Mouse (Mus musculus) skeletal muscle tissue, postnatal 0 days (tissue): Measurements from ENCODE around the gene Dpp3. TPM values are rescaled to one million over a fixed set of nuclear protein-coding genes. Genes with fewer than 3 reads are reported as not detected.

ENCODE experiments used
- polyA plus RNA-seq: library from polyadenylated mRNA; unstranded; fragments of >200 nt; fragmentation: Nextera tagmentation; extraction: Ambion mirVana; gene quantifications from 2 replicates; pipeline ENCODE4 v1.2.1, GENCODE M21; 2015

Dpp3 gene
- polyA plus RNA-seq: 46.4 and 52.9 TPM in 2 replicates

DNA sequence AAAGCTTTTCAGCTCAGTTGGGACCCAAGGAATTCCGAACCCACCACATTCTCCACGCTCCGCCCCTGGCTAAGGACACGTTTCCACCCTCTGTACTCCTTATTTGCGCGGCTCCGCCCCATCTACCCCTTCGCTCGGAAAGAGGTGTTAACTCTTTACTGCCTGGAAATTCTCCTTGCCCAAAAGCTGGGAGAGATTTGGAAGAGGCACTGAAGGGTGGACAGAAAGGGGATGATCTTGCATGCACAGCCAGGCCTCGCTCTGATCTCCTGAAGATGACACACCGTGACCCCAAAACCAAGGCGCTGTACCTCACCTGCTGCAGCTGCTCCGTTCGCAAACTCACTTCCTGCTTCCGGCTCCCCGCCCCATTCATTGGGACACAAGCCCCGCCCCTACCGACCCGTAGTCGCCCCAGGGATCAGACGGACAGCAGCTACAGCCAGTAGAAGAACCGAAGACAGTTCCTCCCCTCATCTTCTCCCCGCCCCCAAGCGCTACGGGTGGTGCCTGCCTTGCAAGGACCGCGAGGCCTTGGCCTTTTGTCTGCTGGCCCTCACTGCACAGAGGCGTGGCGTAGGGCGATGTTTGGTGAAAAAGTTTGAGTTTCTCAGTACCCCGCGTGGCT is at the start of gene Dpp3:
Dpp3 (minus strand) TSS at position 384 of the 628 bp plus-strand sequence.

DNA sequence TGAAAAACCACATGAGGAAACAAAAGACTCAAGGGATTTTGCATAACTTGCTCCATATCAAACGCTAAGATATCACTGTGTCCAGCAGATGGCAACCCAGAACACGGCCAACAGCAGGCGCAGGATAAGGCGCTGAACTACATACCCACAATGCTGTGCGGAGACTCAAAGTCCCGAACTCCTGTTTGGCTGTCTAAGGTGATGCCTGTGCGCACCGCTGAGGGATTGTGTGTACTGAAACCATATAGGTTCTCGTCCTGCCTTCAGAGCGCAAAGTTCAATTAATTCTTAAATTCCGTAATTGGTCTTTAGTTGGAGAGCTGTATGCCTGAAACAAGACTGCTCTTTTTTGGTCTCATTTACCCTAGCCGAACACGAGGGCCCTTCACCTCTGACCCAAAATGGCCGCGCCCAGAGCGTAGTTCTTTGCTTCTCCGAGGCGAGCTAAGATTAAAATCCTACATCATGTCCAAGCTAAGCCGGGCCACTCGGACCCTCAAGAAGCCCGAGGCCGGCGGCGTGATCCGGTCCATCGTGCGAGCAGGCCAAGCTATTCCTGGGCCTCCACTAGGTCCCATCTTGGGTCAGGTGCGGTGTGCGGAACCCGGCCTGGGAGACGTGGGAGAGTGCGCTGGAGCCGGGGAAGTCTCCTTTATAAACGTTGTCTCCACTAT is 34.0 kb upstream of the Dpp3 start, which contains the start of gene Mrpl11:
Mrpl11 (plus strand) TSS at position 220 of the 674 bp plus-strand sequence.

DNA sequence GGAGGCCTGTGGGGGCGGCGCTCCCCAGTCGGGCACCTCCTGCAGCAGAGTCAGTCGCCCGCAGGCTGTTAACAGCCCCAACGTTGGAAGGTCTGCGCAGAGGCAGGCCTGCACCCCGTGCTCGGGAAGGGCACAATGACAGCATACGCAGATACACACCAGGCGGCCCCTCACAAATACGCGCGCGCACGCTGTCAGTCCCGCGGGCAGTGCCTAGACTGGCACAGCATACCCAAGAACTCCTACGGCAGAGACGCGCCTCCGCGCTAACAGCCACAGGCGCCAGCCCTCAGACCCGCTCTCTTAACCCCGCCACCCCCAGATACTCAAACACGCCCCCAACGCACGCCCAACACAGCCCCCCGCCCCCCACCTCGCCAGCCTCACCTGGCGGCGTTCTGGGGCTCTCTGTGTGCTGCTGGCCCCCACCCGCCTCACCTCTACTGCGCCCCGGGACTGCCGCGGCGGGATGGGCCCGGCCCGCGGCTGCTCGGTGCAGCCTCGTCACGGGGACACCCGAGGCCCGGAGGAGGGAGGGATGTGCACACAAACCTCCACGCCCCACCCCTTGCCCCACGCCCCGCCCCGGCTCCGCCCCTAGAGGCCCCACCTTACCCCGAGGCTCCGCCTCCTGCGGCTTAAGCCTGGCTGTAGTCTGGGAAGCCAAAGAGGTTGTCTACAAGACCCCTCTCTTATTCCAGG is 14.6 kb upstream of the Dpp3 start, which contains the start of gene Peli3:
Peli3 (minus strand) TSS at position 577 of the 702 bp plus-strand sequence.

DNA sequence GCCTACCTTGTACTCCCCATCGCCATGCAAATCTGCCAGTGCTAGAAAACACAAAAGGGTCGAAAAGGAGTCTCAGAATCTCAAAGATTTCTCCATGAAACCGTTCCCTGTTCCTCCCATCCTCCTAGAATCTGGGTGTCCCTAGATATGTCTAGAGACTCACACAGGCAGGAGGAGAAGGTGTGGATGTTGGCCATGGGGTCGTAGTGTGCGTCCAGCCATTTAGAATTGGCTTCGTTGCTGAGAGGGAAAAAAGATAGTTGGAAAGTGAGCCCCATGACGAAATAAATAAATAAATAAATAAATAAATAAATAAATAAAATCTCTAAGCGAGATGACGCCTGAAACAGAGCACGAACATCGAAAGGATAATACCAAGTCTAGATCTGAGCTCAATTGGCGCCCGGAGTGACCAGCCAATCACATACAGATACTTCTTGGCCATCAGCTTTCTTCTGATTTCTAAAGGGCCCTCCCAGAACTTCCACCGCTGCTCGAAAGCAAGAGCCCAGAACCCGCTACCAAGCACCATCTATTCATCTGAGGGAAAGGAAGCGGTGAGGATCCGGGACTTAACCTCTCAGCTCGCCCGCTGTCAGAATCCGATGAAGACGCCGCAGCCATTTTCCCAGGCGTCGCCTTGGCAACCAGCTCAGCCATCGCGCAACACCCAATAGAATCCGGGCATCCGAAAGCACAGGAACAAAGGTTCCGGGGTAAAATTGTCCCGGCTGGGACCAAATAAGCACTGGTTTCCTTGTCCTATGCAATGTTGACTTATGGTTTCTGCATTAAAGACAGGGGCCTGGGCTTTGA is 21.9 kb downstream of the Dpp3 start, which contains the start of gene Bbs1:
Bbs1 (minus strand) TSS at position 650 of the 816 bp plus-strand sequence.

DNA sequence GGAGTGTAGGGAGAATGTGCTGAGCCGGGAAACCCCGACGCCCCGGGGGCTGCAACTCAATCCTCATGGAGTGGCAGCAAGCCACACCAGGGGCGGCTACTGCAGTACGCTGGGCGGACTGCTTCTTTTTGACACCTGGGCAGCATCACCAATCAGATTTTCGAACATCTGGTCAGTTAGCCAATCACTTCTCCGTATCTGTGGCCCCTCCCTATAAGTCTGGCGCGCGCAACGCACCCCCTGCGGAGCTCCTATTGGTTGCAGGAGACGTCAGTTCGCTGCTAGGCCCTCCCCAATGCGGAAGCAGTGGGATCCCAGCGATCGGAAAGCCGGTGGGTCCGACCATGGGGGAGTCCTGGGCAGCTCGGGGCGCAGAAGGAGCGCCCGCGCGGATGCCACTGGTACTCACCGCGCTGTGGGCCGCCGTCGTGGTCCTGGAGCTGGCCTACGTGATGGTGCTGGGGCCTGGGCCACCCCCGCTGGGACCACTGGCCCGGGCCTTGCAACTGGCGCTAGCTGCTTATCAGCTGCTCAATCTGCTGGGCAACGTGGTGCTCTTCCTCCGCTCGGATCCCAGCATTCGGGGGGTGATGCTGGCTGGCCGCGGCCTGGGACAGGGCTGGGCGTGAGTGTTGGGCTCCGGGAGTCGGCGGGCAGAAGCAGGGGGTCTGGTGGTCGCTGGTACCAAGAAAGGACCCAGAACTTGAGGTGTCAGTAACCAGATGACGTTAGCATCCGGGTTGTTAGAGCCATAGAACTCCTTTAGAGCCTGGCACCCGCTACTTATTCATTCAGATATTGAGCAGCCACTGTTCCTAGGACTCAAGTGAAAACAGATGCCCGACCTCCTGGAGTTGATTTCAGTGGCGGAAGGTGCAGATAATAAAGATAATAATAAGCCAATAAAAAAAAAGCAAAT is 49.4 kb downstream of the Dpp3 start, which contains the start of gene Zdhhc24:
Zdhhc24 (plus strand) TSS at position 264 of the 919 bp plus-strand sequence.

DNA sequence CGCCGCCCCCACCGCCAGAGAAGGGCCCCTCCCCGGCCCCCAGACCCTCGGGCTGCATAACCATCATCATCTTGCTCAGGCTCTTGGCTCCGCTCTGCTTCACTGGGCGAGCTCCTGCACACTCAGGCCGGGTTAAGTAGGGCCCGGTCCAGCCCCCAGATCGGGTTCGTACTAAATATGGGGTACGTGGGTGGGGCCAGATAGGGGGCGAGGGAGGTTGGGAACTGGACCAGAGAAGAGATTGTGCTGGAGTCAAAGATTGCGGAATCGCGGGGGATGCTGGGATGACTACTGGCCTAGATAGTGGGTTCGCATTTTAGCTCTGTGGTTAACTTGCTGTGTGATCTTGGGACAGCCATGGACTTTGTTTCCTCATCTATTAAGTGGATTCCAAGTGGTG is 50.3 kb downstream of the Dpp3 start, which contains the start of gene Actn3:
Actn3 (minus strand) TSS at position 125 of the 400 bp plus-strand sequence.

Other genes starting within 250 kb of the Dpp3 start
- 1.0 and 1.3 TPM in 2 replicates for gene Gm960, start 229.6 kb downstream of the Dpp3 start, polyA plus RNA-seq
- gene Sptbn2, start 217.1 kb downstream of the Dpp3 start, polyA plus RNA-seq: 0.27 and 0.33 TPM in 2 replicates
- 17.3 and 20.0 TPM in 2 replicates for gene Rbm4b, start 171.8 kb downstream of the Dpp3 start, polyA plus RNA-seq
- 25.4 and 26.0 TPM in 2 replicates for gene Rbm4, start 134.4 kb downstream of the Dpp3 start, polyA plus RNA-seq
- 17.9 and 19.5 TPM in 2 replicates for gene Gm21992, start 116.7 kb downstream of the Dpp3 start, polyA plus RNA-seq
- gene Rbm14, start 116.7 kb downstream of the Dpp3 start, polyA plus RNA-seq: 17.5 and 22.4 TPM in 2 replicates
- gene Ccs, start 89.0 kb downstream of the Dpp3 start, polyA plus RNA-seq: 38.7 and 46.0 TPM in 2 replicates
- not detected in 2 replicates for gene Ccdc87, start 88.9 kb downstream of the Dpp3 start, polyA plus RNA-seq
- 47.9 and 54.9 TPM in 2 replicates for gene Ctsf, start 73.2 kb downstream of the Dpp3 start, polyA plus RNA-seq
- 751 and 907 TPM in 2 replicates for gene Actn3, start 50.4 kb downstream of the Dpp3 start, polyA plus RNA-seq
- gene Zdhhc24, start 49.6 kb downstream of the Dpp3 start, polyA plus RNA-seq: 5.1 and 5.9 TPM in 2 replicates
- gene Bbs1, start 21.7 kb downstream of the Dpp3 start, polyA plus RNA-seq: 0.87 and 1.1 TPM in 2 replicates
- gene Peli3, start 14.8 kb upstream of the Dpp3 start, polyA plus RNA-seq: 0.57 and 0.77 TPM in 2 replicates
- gene Mrpl11, start 33.9 kb upstream of the Dpp3 start, polyA plus RNA-seq: 105 and 106 TPM in 2 replicates
- not detected in 2 replicates for gene Npas4, start 62.0 kb upstream of the Dpp3 start, polyA plus RNA-seq
- 5.1 and 6.5 TPM in 2 replicates for gene Slc29a2, start 95.6 kb upstream of the Dpp3 start, polyA plus RNA-seq
- 30.5 and 36.4 TPM in 2 replicates for gene B4gat1, start 110.5 kb upstream of the Dpp3 start, polyA plus RNA-seq
- gene AC124502.3, start 110.6 kb upstream of the Dpp3 start, polyA plus RNA-seq: 0.21 and 2.1 TPM in 2 replicates
- gene Brms1, start 113.1 kb upstream of the Dpp3 start, polyA plus RNA-seq: 16.9 and 21.0 TPM in 2 replicates
- gene Rin1, start 122.2 kb upstream of the Dpp3 start, polyA plus RNA-seq: 1.6 and 1.7 TPM in 2 replicates
- 37.7 and 59.2 TPM in 2 replicates for gene Cd248, start 139.8 kb upstream of the Dpp3 start, polyA plus RNA-seq
- gene Tmem151a, start 157.2 kb upstream of the Dpp3 start, polyA plus RNA-seq: 0.34 and 0.72 TPM in 2 replicates
- 95.0 and 101 TPM in 2 replicates for gene Yif1a, start 160.3 kb upstream of the Dpp3 start, polyA plus RNA-seq
- 0.88 and 0.91 TPM in 2 replicates for gene Cnih2, start 170.2 kb upstream of the Dpp3 start, polyA plus RNA-seq
- 174 and 198 TPM in 2 replicates for gene Rab1b, start 178.8 kb upstream of the Dpp3 start, polyA plus RNA-seq
- gene Klc2, start 190.3 kb upstream of the Dpp3 start, polyA plus RNA-seq: 11.7 and 12.5 TPM in 2 replicates